Mouse (Mus musculus) liver, postnatal 0 days (tissue): Measurements from ENCODE around the gene Prex1.

Source experiments
- CTCF ChIP-seq: sonication (generic); IDR thresholded peaks from 2 replicates; pipeline ENCODE4 v1.5.1; 2016; ENCODE audit warnings: antibody characterized with exemption, low read depth
- EP300 ChIP-seq: IDR thresholded peaks from 2 replicates; pipeline ENCODE4 v1.6.1; 2016; ENCODE audit warnings: antibody characterized with exemption, low read depth, mild to moderate bottlenecking

- TF ChIP-seq CTCF (no peak), EP300 (no peak)
Measured at GRCm38 (mm10) chr2:166757969-166758368, 44.3 kb upstream of the Prex1 start.
